Mouse (Mus musculus) G1E (cell line): ENCODE measurements around the gene Il4ra.
A peak's percentile ranks its signal among the peaks of the same experiment; 100 is the strongest.

Experiments used
- GATA1 ChIP-seq: IDR thresholded peaks from 2 replicates; pipeline ENCODE4 v1.6.1; 2012; ENCODE audit warnings: borderline replicate concordance, low read length, inconsistent platforms, mixed read lengths
- TAL1 ChIP-seq: conservative IDR thresholded peaks from 2 replicates; pipeline ENCODE4 v1.6.1; 2012; ENCODE audit warnings: low read depth, low read length, inconsistent platforms, mixed read lengths

GRCm38 (mm10) chr7:125523051-125523450 is 28.9 kb upstream of the Il4ra start:
- peak; percentile 61 for TF ChIP-seq TAL1
- no peak for TF ChIP-seq GATA1
